Mouse (Mus musculus) neural tube, embryonic 11.5 days (tissue): ENCODE measurements around the gene Tdrd7. TPM values are rescaled to one million over a fixed set of nuclear protein-coding genes. Genes with fewer than 3 reads are reported as not detected.
A peak's percentile ranks its signal among the peaks of the same experiment; 100 is the strongest.

Experiments
- ATAC-seq: fragments of 200-750 bp; cut with Nextera tagmentation; 2 replicates; pipeline ENCODE4 v1.8.0; 2017; ENCODE audit warnings: moderate number of reproducible peaks, mild to moderate bottlenecking, moderate TSS enrichment, moderate library complexity; ENCODE audit not compliant: insufficient read depth, low FRiP score, low TSS enrichment
- DNase-seq: peaks from one replicate; pipeline ENCODE4 v3.0.0-alpha.2; 2015; ENCODE audit warnings: low spot score
- H3K27ac ChIP-seq: fragments of 300-500 bp; sonication (generic); 2 replicates; pipeline ENCODE4 v1.5.1; 2014; ENCODE audit warnings: low read depth, mild to moderate bottlenecking, low read length
- H3K27me3 ChIP-seq: fragments of 300-500 bp; sonication (generic); 2 replicates; pipeline ENCODE4 v1.6.1; 2014; ENCODE audit warnings: mild to moderate bottlenecking, low read length, mixed read lengths; ENCODE audit not compliant: control insufficient read depth, insufficient read depth
- H3K36me3 ChIP-seq: fragments of 300-500 bp; sonication (generic); 2 replicates; pipeline ENCODE4 v1.6.1; 2014; ENCODE audit warnings: mild to moderate bottlenecking, low read length, moderate library complexity, mixed read lengths; ENCODE audit not compliant: control insufficient read depth, insufficient read depth
- H3K4me1 ChIP-seq: fragments of 300-500 bp; sonication (generic); 2 replicates; pipeline ENCODE4 v1.6.1; 2014; ENCODE audit warnings: low read length, mixed read lengths; ENCODE audit not compliant: control insufficient read depth, insufficient read depth
- H3K4me2 ChIP-seq: fragments of 300-500 bp; sonication (generic); 2 replicates; pipeline ENCODE4 v1.6.1; 2014; ENCODE audit warnings: low read depth, mild to moderate bottlenecking, moderate library complexity
- H3K4me3 ChIP-seq: fragments of 300-500 bp; sonication (generic); 2 replicates; pipeline ENCODE4 v1.5.1; 2014; ENCODE audit warnings: low read depth, low read length
- H3K9ac ChIP-seq: fragments of 300-500 bp; sonication (generic); 2 replicates; pipeline ENCODE4 v1.6.1; 2014; ENCODE audit warnings: mild to moderate bottlenecking, low read length
- H3K9me3 ChIP-seq: fragments of 300-500 bp; sonication (generic); 2 replicates; pipeline ENCODE4 v1.6.1; 2016; ENCODE audit warnings: low read length; ENCODE audit not compliant: control insufficient read depth
- WGBS: fragments of 180-500 bp; shearing (Covaris S2); extraction: QIAGEN DNeasy Blood & Tissue Kit; methylation state at CpG from one replicate; pipeline ENCODE4 v1.1.7; 2014; 5-methylcytosine and 5-hydroxymethylcytosine counted together
- polyA plus RNA-seq: library from polyadenylated mRNA; unstranded; fragments of >200 nt; fragmentation: Nextera tagmentation; extraction: Ambion mirVana; gene quantifications from 2 replicates; pipeline ENCODE4 v1.2.1, GENCODE M21; 2014

Tdrd7 gene
- polyA plus RNA-seq = 16.7 and 18.6 TPM in 2 replicates

- Histone ChIP-seq H3K9me3 (no peaks in the 10 kb centered on the region), H3K27me3 (no peaks in the 10 kb centered on the region), H3K9ac (no peak within 1 kb of the TSS), H3K4me2 (peak within 1 kb of the TSS; percentile 5; the same call in 1 of the 2 replicates), H3K4me3 (no peak within 1 kb of the TSS), H3K4me1 (peaks cover 12% of the 10 kb centered on the region; the same call in 1 of the 2 replicates), H3K36me3 (no peaks in the 10 kb centered on the region), H3K27ac (no peak within 1 kb of the TSS)
- ATAC-seq (no peak), DNase-seq (no peak)
- WGBS = 87% methylated on average over 10 of the region's 10 CpGs
These were observed at the start of gene Tdrd7 for GRCm38 (mm10) chr4:45964771-45965439. Gene Tdrd7 (plus strand): TSS chr4:45965334.

GRCm38 (mm10) chr4:45917091-45917490 is 48.0 kb upstream of the Tdrd7 start:
- Histone ChIP-seq H3K9me3 (no peaks in the 10 kb centered on the region), H3K36me3 (no peaks in the 10 kb centered on the region), H3K27ac (no peak overlapping the region), H3K27me3 (no peaks in the 10 kb centered on the region), H3K9ac (no peak overlapping the region), H3K4me3 (no peak overlapping the region), H3K4me1 (no peaks in the 10 kb centered on the region), H3K4me2 (no peak overlapping the region)
- no peak for ATAC-seq
- DNase-seq = no peak
- WGBS = 51% methylated on average over 7 of the region's 7 CpGs

GRCm38 (mm10) chr4:45921663-45922435 is 43.3 kb upstream of the Tdrd7 start:
- Histone ChIP-seq H3K4me3 (no peak overlapping the region), H3K4me1 (no peaks in the 10 kb centered on the region), H3K27me3 (no peaks in the 10 kb centered on the region), H3K9me3 (no peaks in the 10 kb centered on the region), H3K27ac (no peak overlapping the region), H3K36me3 (no peaks in the 10 kb centered on the region), H3K9ac (no peak overlapping the region), H3K4me2 (no peak overlapping the region)
- no peak for DNase-seq
- 89% methylated on average over 10 of the region's 10 CpGs for WGBS
- ATAC-seq = no peak

- no peak overlapping the region for H3K27ac ChIP-seq
- H3K4me1 ChIP-seq = no peaks in the 10 kb centered on the region
- H3K4me3 ChIP-seq = no peak overlapping the region
- ATAC-seq (no peak), DNase-seq (no peak)
- no peaks in the 10 kb centered on the region for H3K36me3 ChIP-seq
- no peaks in the 10 kb centered on the region for H3K27me3 ChIP-seq
- H3K9ac ChIP-seq = no peak overlapping the region
- WGBS = 84% methylated on average over 4 of the region's 4 CpGs
- no peaks in the 10 kb centered on the region for H3K9me3 ChIP-seq
- no peak overlapping the region for H3K4me2 ChIP-seq
These were observed 41.1 kb upstream of the Tdrd7 start for GRCm38 (mm10) chr4:45924011-45924410.

GRCm38 (mm10) chr4:45928561-45928960 is 36.6 kb upstream of the Tdrd7 start:
- 72% methylated on average over 4 of the region's 4 CpGs for WGBS
- Histone ChIP-seq H3K9ac (no peak overlapping the region), H3K27ac (no peak overlapping the region), H3K4me2 (no peak overlapping the region), H3K4me3 (no peak overlapping the region), H3K4me1 (no peaks in the 10 kb centered on the region), H3K36me3 (no peaks in the 10 kb centered on the region), H3K27me3 (no peaks in the 10 kb centered on the region), H3K9me3 (no peaks in the 10 kb centered on the region)
- no peak for ATAC-seq
- no peak for DNase-seq

GRCm38 (mm10) chr4:45941628-45942044 is 23.5 kb upstream of the Tdrd7 start:
- Histone ChIP-seq H3K4me1 (no peaks in the 10 kb centered on the region), H3K4me2 (no peak overlapping the region), H3K27me3 (no peaks in the 10 kb centered on the region), H3K36me3 (no peaks in the 10 kb centered on the region), H3K9ac (no peak overlapping the region), H3K9me3 (no peaks in the 10 kb centered on the region), H3K27ac (no peak overlapping the region), H3K4me3 (no peak overlapping the region)
- DNase-seq = peak; percentile 69
- no peak for ATAC-seq
- WGBS = 33% methylated on average over 13 of the region's 13 CpGs

GRCm38 (mm10) chr4:45947729-45948128 is 17.4 kb upstream of the Tdrd7 start:
- WGBS = 82% methylated on average over 8 of the region's 8 CpGs
- ATAC-seq = no peak
- H3K4me3 ChIP-seq = no peak overlapping the region

GRCm38 (mm10) chr4:45949109-45949848 is 15.9 kb upstream of the Tdrd7 start:
- ATAC-seq = no peak
- no peak overlapping the region for H3K27ac ChIP-seq
- WGBS = 85% methylated on average over 7 of the region's 7 CpGs
- no peaks in the 10 kb centered on the region for H3K9me3 ChIP-seq
- H3K4me3 ChIP-seq = no peak overlapping the region
- H3K4me1 ChIP-seq = no peaks in the 10 kb centered on the region
- no peaks in the 10 kb centered on the region for H3K36me3 ChIP-seq
- DNase-seq = no peak
- no peaks in the 10 kb centered on the region for H3K27me3 ChIP-seq
- H3K4me2 ChIP-seq = no peak overlapping the region
- H3K9ac ChIP-seq = no peak overlapping the region

More at GRCm38 (mm10) chr4:45947729-45948128, 17.4 kb upstream of the Tdrd7 start:
- H3K4me2 ChIP-seq = no peak overlapping the region
- no peak overlapping the region for H3K9ac ChIP-seq
- H3K27ac ChIP-seq = no peak overlapping the region
- no peaks in the 10 kb centered on the region for H3K4me1 ChIP-seq
- no peak for DNase-seq
- H3K27me3 ChIP-seq = no peaks in the 10 kb centered on the region
- H3K36me3 ChIP-seq = no peaks in the 10 kb centered on the region
- no peaks in the 10 kb centered on the region for H3K9me3 ChIP-seq
